Mouse (Mus musculus) stomach, postnatal 0 days (tissue): ENCODE measurements around the gene Hes5. TPM values are rescaled to one million over a fixed set of nuclear protein-coding genes. Genes with fewer than 3 reads are reported as not detected.
A peak's percentile ranks its signal among the peaks of the same experiment; 100 is the strongest.

Experiments used
- ATAC-seq: fragments of 200-750 bp; cut with Nextera tagmentation; 2 replicates; pipeline ENCODE4 v1.8.0; 2017; ENCODE audit not compliant: low FRiP score, low TSS enrichment
- DNase-seq: peaks from one replicate; pipeline ENCODE4 v3.0.0-alpha.2; 2016; ENCODE audit warnings: low spot score
- H3K27ac ChIP-seq: fragments of 300-500 bp; sonication (generic); replicated peaks from 2 replicates; pipeline ENCODE4 v1.5.1; 2014; ENCODE audit warnings: mild to moderate bottlenecking, control low read depth
- H3K27me3 ChIP-seq: fragments of 300-500 bp; sonication (generic); 2 replicates; pipeline ENCODE4 v1.6.1; 2014; ENCODE audit warnings: low read length; ENCODE audit not compliant: control insufficient read depth, insufficient read depth
- H3K36me3 ChIP-seq: fragments of 300-500 bp; sonication (generic); 2 replicates; pipeline ENCODE4 v1.6.1; 2014; ENCODE audit warnings: low read length, mixed read lengths; ENCODE audit not compliant: control insufficient read depth, insufficient read depth
- H3K4me1 ChIP-seq: fragments of 300-500 bp; sonication (generic); replicated peaks from 2 replicates; pipeline ENCODE4 v1.6.1; 2014; ENCODE audit warnings: antibody characterized with exemption; ENCODE audit not compliant: control insufficient read depth, insufficient read depth
- H3K4me2 ChIP-seq: fragments of 300-500 bp; sonication (generic); replicated peaks from 2 replicates; pipeline ENCODE4 v1.6.1; 2014; ENCODE audit warnings: low read depth, mild to moderate bottlenecking, control low read depth, moderate library complexity
- H3K4me3 ChIP-seq: fragments of 300-500 bp; sonication (generic); 2 replicates; pipeline ENCODE4 v1.5.1; 2014; ENCODE audit warnings: low read depth, low read length, control low read depth
- H3K9ac ChIP-seq: fragments of 300-500 bp; sonication (generic); 2 replicates; pipeline ENCODE4 v1.6.1; 2014; ENCODE audit warnings: mild to moderate bottlenecking, low read length, control low read depth, mixed read lengths
- H3K9me3 ChIP-seq: fragments of 300-500 bp; sonication (generic); 2 replicates; pipeline ENCODE4 v1.6.1; 2016; ENCODE audit warnings: low read length; ENCODE audit not compliant: control insufficient read depth
- CTCF ChIP-seq: IDR thresholded peaks from 2 replicates; pipeline ENCODE4 v1.5.1; 2016; ENCODE audit warnings: antibody characterized with exemption, low read depth, mild to moderate bottlenecking, moderate library complexity
- EP300 ChIP-seq: optimal IDR thresholded peaks from 2 replicates; pipeline ENCODE3; 2016; ENCODE audit warnings: antibody characterized with exemption
- WGBS: fragments of 180-500 bp; shearing (Covaris S2); extraction: QIAGEN DNeasy Blood & Tissue Kit; methylation state at CpG from one replicate; pipeline ENCODE4 v1.1.7; 2014; 5-methylcytosine and 5-hydroxymethylcytosine counted together
- polyA plus RNA-seq: library from polyadenylated mRNA; unstranded; fragments of >200 nt; fragmentation: Nextera tagmentation; extraction: Ambion mirVana; gene quantifications from 2 replicates; pipeline ENCODE4 v1.2.1, GENCODE M21; 2015

Gene Hes5
- polyA plus RNA-seq, 1 experiment from 2014 or later: 0.24 TPM

- H3K9me3 ChIP-seq: no peaks in the 10 kb centered on the region
- no peak for TF ChIP-seq CTCF
- TF ChIP-seq EP300: no peak
- H3K9ac ChIP-seq: 0 out of 2 replicates have a peak overlapping the region, but pooled peaks have one; percentile 35
- DNase-seq (no peak), ATAC-seq (no peak)
- peak overlapping the region; percentile 68 for H3K4me2 ChIP-seq
- peaks cover 13% of the 10 kb centered on the region for H3K4me1 ChIP-seq
- peaks cover 9% of the 10 kb centered on the region; the same call in 1 of the 2 replicates for H3K27me3 ChIP-seq
- no peaks in the 10 kb centered on the region for H3K36me3 ChIP-seq
- 35% methylated on average over 20 of the region's 20 CpGs for WGBS
- peak overlapping the region; percentile 42 for H3K4me3 ChIP-seq
- no peak overlapping the region for H3K27ac ChIP-seq
Measured at GRCm38 (mm10) chr4:154960021-154960689, 568 bp upstream of the Hes5 start.

GRCm38 (mm10) chr4:154961226-154961738 lies 559 bp downstream of the Hes5 start:
- DNase-seq (peak; percentile 42), ATAC-seq (no peak)
- 2% methylated on average over 41 of the region's 47 CpGs for WGBS

GRCm38 (mm10) chr4:154961911-154962310 lies 1.2 kb downstream of the Hes5 start:
- peak overlapping the region; percentile 42; the same call in 1 of the 2 replicates for H3K4me3 ChIP-seq
- H3K4me2 ChIP-seq: peak overlapping the region; percentile 68
- H3K9me3 ChIP-seq: no peaks in the 10 kb centered on the region
- no peak for DNase-seq
- H3K4me1 ChIP-seq: peaks cover 15% of the 10 kb centered on the region
- no peak overlapping the region for H3K9ac ChIP-seq
- TF ChIP-seq EP300 (no peak), CTCF (no peak)
- WGBS: 35% methylated on average over 13 of the region's 13 CpGs
- no peaks in the 10 kb centered on the region; the same call in 1 of the 2 replicates for H3K36me3 ChIP-seq
- H3K27ac ChIP-seq: no peak overlapping the region
- ATAC-seq: no peak
- H3K27me3 ChIP-seq: peaks cover 9% of the 10 kb centered on the region; the same call in 1 of the 2 replicates

More at GRCm38 (mm10) chr4:154961226-154961738, 559 bp downstream of the Hes5 start:
- no peak overlapping the region for H3K27ac ChIP-seq
- no peaks in the 10 kb centered on the region for H3K9me3 ChIP-seq
- H3K4me2 ChIP-seq: peak overlapping the region; percentile 68
- TF ChIP-seq CTCF: peak; percentile 40; the same call in 1 of the 2 replicates
- TF ChIP-seq EP300: no peak
- no peaks in the 10 kb centered on the region for H3K36me3 ChIP-seq
- peaks cover 9% of the 10 kb centered on the region; the same call in 1 of the 2 replicates for H3K27me3 ChIP-seq
- peak overlapping the region; percentile 42 for H3K4me3 ChIP-seq
- H3K4me1 ChIP-seq: peaks cover 15% of the 10 kb centered on the region
- H3K9ac ChIP-seq: peak overlapping the region; percentile 38; the same call in 1 of the 2 replicates

GRCm38 (mm10) chr4:154962683-154963082 lies 2.0 kb downstream of the Hes5 start:
- Histone ChIP-seq H3K27ac (no peak overlapping the region), H3K4me2 (no peak overlapping the region), H3K9me3 (no peaks in the 10 kb centered on the region), H3K36me3 (no peaks in the 10 kb centered on the region; the same call in 1 of the 2 replicates), H3K4me3 (no peak overlapping the region), H3K27me3 (peaks cover 9% of the 10 kb centered on the region; the same call in 1 of the 2 replicates), H3K9ac (no peak overlapping the region), H3K4me1 (peaks cover 15% of the 10 kb centered on the region)
- ATAC-seq (no peak), DNase-seq (no peak)
- no peak for TF ChIP-seq EP300
- WGBS: 92% methylated on average over 7 of the region's 7 CpGs

- H3K4me1 ChIP-seq: peaks cover 15% of the 10 kb centered on the region
- ATAC-seq (no peak), DNase-seq (no peak)
- no peak overlapping the region for H3K9ac ChIP-seq
- peak overlapping the region; percentile 77 for H3K4me3 ChIP-seq
- no peaks in the 10 kb centered on the region; the same call in 1 of the 2 replicates for H3K36me3 ChIP-seq
- H3K4me2 ChIP-seq: peak overlapping the region; percentile 88
- TF ChIP-seq EP300: no peak
- TF ChIP-seq CTCF: no peak
- WGBS: 45% methylated on average over 11 of the region's 11 CpGs
- peaks cover 9% of the 10 kb centered on the region; the same call in 1 of the 2 replicates for H3K27me3 ChIP-seq
- H3K9me3 ChIP-seq: no peaks in the 10 kb centered on the region
- H3K27ac ChIP-seq: peak overlapping the region; percentile 86
Measured at GRCm38 (mm10) chr4:154963190-154963836, 2.6 kb downstream of the Hes5 start.
